Mouse (Mus musculus) forebrain, embryonic 15.5 days (tissue): ENCODE measurements at regions not wholly inside any gene's neighbourhood (a gene's known extent, or its start where the extent isn't known, plus 50 kb on each side); places are given as distances from the start of the nearest gene placed in this dataset.

Experiments
- ATAC-seq: fragments of 200-750 bp; cut with Nextera tagmentation; replicated peaks from 2 replicates; pipeline ENCODE4 v1.8.0; 2017; ENCODE audit warnings: mild to moderate bottlenecking, moderate TSS enrichment, moderate library complexity
- H3K27ac ChIP-seq: fragments of 300-500 bp; sonication (generic); replicated peaks from 2 replicates; pipeline ENCODE4 v1.5.1; 2015; ENCODE audit warnings: mild to moderate bottlenecking, inconsistent platforms
- H3K27me3 ChIP-seq: fragments of 300-500 bp; sonication (generic); 2 replicates; pipeline ENCODE4 v1.6.1; 2015; ENCODE audit warnings: inconsistent platforms
- H3K36me3 ChIP-seq: fragments of 300-500 bp; sonication (generic); 2 replicates; pipeline ENCODE4 v1.6.1; 2015; ENCODE audit warnings: mild to moderate bottlenecking, inconsistent platforms
- H3K4me1 ChIP-seq: fragments of 300-500 bp; sonication (generic); 2 replicates; pipeline ENCODE4 v1.6.1; 2015; ENCODE audit warnings: inconsistent platforms
- H3K4me2 ChIP-seq: fragments of 300-500 bp; sonication (generic); replicated peaks from 2 replicates; pipeline ENCODE4 v1.6.1; 2015; ENCODE audit warnings: mild to moderate bottlenecking, inconsistent platforms
- H3K4me3 ChIP-seq: fragments of 300-500 bp; sonication (generic); 2 replicates; pipeline ENCODE4 v1.5.1; 2015; ENCODE audit warnings: mild to moderate bottlenecking, inconsistent platforms
- H3K9ac ChIP-seq: fragments of 300-500 bp; sonication (generic); replicated peaks from 2 replicates; pipeline ENCODE4 v1.6.1; 2015; ENCODE audit warnings: mild to moderate bottlenecking, inconsistent platforms
- H3K9me3 ChIP-seq: fragments of 300-500 bp; sonication (generic); 2 replicates; pipeline ENCODE4 v1.6.1; 2016; ENCODE audit warnings: inconsistent platforms
- WGBS: fragments of 180-500 bp; shearing (Covaris S2); methylation state at CpG from one replicate; pipeline ENCODE4 v1.1.7; 2015; ENCODE audit warnings: mixed read lengths; 5-methylcytosine and 5-hydroxymethylcytosine counted together

DNA sequence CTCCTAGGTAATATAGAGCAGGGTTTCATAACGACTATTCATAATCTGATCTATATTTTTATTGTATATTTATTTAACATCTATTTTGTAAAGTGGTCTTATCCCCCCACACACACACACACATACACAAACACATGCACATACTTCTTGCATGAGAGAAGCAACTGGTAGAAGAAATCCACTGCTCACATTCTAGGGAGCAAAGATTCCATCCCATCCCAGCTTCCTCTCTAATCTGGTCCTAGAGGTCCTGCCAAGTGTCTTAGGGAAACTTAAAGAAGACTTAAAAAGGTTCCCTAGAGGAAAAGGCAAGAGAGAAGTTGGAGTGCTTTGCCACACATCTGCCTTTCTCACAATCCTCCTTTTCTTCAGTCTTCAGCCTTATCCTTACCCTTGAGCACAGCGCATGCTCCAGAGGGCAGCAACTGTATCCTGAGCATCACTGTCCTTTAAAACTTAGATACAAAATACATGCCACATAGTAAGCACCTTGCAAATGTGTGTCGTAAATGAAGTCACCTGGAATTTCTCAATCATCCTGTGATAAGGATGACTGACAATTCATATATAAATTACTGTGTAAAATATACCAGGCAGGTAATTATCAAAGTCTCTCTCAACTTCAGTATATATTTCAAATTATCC, 1677.9 kb upstream of the 5930422O12Rik start:
- 76% methylated on average over 3 of the region's 3 CpGs for WGBS
- Histone ChIP-seq H3K4me2 (no peak overlapping the region), H3K36me3 (no peaks in the 10 kb centered on the region), H3K27me3 (no peaks in the 10 kb centered on the region), H3K4me1 (0 out of 2 replicates have a peak, but pooled peaks cover 7% of the 10 kb centered on the region), H3K27ac (no peak overlapping the region), H3K9ac (no peak overlapping the region), H3K9me3 (no peaks in the 10 kb centered on the region), H3K4me3 (no peak overlapping the region)
- no peak for ATAC-seq

DNA sequence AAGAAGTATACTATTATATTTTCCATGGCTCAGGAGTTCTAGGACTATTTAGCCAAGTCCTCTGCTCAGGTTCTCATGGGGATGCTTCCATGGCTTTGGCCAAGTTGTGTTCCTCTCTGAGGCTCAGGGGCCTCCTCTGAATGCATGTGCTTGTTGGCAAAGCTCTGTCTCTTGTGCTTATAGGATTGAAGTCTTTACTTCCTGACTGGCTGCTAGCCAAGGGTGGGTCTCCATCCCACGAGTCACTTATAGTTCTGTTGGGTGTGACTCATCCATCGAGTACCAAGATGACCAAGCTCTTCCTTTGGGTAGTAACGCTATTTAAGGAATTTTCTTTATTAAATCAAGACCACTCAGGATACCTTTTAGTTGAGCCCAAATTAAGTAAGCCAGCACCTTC, 1672.8 kb upstream of the 5930422O12Rik start:
- no peak overlapping the region for H3K27ac ChIP-seq
- H3K9ac ChIP-seq: no peak overlapping the region
- no peak overlapping the region for H3K4me2 ChIP-seq
- ATAC-seq: no peak
- H3K4me1 ChIP-seq: 0 out of 2 replicates have a peak, but pooled peaks cover 3% of the 10 kb centered on the region
- H3K27me3 ChIP-seq: no peaks in the 10 kb centered on the region
- H3K4me3 ChIP-seq: no peak overlapping the region
- H3K9me3 ChIP-seq: no peaks in the 10 kb centered on the region
- WGBS: 74% methylated on average over 3 of the region's 3 CpGs
- H3K36me3 ChIP-seq: no peaks in the 10 kb centered on the region

DNA sequence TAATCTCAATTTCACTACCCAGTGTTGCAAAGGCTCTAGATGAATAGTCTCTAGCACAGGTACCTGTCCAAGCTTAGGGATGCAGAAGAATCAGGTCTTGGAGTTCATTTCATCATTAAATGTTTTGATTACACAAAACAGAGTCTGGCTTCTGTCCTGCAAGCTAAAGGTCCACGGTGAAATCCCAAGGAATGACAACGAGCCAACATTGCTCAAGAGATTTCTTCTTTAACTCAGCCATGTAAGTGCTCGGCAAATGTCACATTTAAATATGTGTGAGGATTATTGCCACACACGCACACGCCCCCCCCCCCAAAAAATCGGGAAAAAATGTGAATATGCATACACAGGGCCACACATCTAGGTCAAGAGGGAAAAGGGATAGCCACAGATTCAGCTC, 1666.4 kb upstream of the 5930422O12Rik start:
- Histone ChIP-seq H3K4me2 (no peak overlapping the region), H3K4me3 (no peak overlapping the region), H3K27ac (no peak overlapping the region), H3K9ac (no peak overlapping the region), H3K9me3 (no peaks in the 10 kb centered on the region), H3K27me3 (no peaks in the 10 kb centered on the region), H3K36me3 (no peaks in the 10 kb centered on the region), H3K4me1 (no peaks in the 10 kb centered on the region)
- ATAC-seq: no peak
- WGBS: 90% methylated on average over 6 of the region's 6 CpGs
